Mouse (Mus musculus) lung, postnatal 0 days (tissue): ENCODE results near the gene Igfbp4.

Experiments
- CTCF ChIP-seq: IDR thresholded peaks from 2 replicates; pipeline ENCODE4 v1.5.1; 2016; ENCODE audit warnings: antibody characterized with exemption, mild to moderate bottlenecking
- EP300 ChIP-seq: IDR thresholded peaks from 2 replicates; pipeline ENCODE4 v1.6.1; 2016; ENCODE audit warnings: antibody characterized with exemption, mild to moderate bottlenecking, control low read depth

GRCm38 (mm10) chr11:99024468-99025134 lies 16.4 kb upstream of the Igfbp4 start:
- TF ChIP-seq CTCF (no peak), EP300 (no peak)
